Mouse (Mus musculus) MEL (cell line): ENCODE measurements at regions not wholly inside any gene's neighbourhood (a gene's known extent, or its start where the extent isn't known, plus 50 kb on each side); places are given as distances from the start of the nearest gene placed in this dataset.

Source experiments
- BHLHE40 ChIP-seq: IDR thresholded peaks from 2 replicates; pipeline ENCODE4 v1.6.1; 2012; ENCODE audit warnings: low read depth, mild to moderate bottlenecking, inconsistent platforms, low read length, improper control_type of control experiment, borderline replicate concordance
- CTCF ChIP-seq, 3 experiments: IDR thresholded peaks in 2 of 3; conservative IDR thresholded peaks in 1 of 3; 2 replicates each; pipeline ENCODE4 v1.5.1; 2011 to 2012; ENCODE audit warnings: low read length in 3 of 3, low read depth in 2 of 3, mild to moderate bottlenecking in 2 of 3, improper control_type of control experiment in 1 of 3, inconsistent platforms in 1 of 3, mixed read lengths in 1 of 3, moderate library complexity in 1 of 3; ENCODE audit not compliant: control insufficient read depth in 1 of 3, insufficient read depth in 1 of 3, poor library complexity in 1 of 3, severe bottlenecking in 1 of 3
- ELF1 ChIP-seq: IDR thresholded peaks from 2 replicates; pipeline ENCODE4 v1.6.1; 2014; ENCODE audit warnings: low read depth, mild to moderate bottlenecking, inconsistent platforms, low read length, improper control_type of control experiment, moderate library complexity
- EP300 ChIP-seq, 2 experiments: IDR thresholded peaks; 2 replicates each; pipeline ENCODE4 v1.6.1; 2011; ENCODE audit warnings: improper control_type of control experiment in 2 of 2, low read length in 2 of 2, low read depth in 1 of 2, mild to moderate bottlenecking in 1 of 2
- GABPA ChIP-seq: IDR thresholded peaks from 2 replicates; pipeline ENCODE4 v1.6.1; 2012; ENCODE audit warnings: low read depth, mild to moderate bottlenecking, inconsistent platforms, low read length, improper control_type of control experiment, moderate library complexity
- KAT2A ChIP-seq: conservative IDR thresholded peaks from 2 replicates; pipeline ENCODE4 v1.6.1; 2012; ENCODE audit warnings: low read depth, low read length, improper control_type of control experiment, inconsistent platforms
- MEF2A ChIP-seq: IDR thresholded peaks from 2 replicates; pipeline ENCODE4 v1.6.1; 2014; ENCODE audit warnings: low read depth, mild to moderate bottlenecking, inconsistent platforms, low read length, improper control_type of control experiment; ENCODE audit not compliant: poor library complexity, insufficient replicate concordance, severe bottlenecking; ENCODE audit errors: extremely low read depth
- NELFE ChIP-seq: IDR thresholded peaks from 2 replicates; pipeline ENCODE4 v1.6.1; 2011; ENCODE audit warnings: low read depth, low read length, improper control_type of control experiment
- NRF1 ChIP-seq: IDR thresholded peaks from 2 replicates; pipeline ENCODE4 v1.6.1; 2014; ENCODE audit warnings: low read depth, mild to moderate bottlenecking, inconsistent platforms, low read length, improper control_type of control experiment, moderate library complexity; ENCODE audit not compliant: poor library complexity, insufficient read depth, severe bottlenecking
- POLR2A ChIP-seq, 2 experiments: IDR thresholded peaks; 2 replicates each; pipeline ENCODE4 v1.6.1; 2011 to 2012; ENCODE audit warnings: low read length in 2 of 2, mild to moderate bottlenecking in 2 of 2, control low read depth in 1 of 2, improper control_type of control experiment in 1 of 2, low read depth in 1 of 2, moderate library complexity in 1 of 2; ENCODE audit not compliant: control insufficient read depth in 1 of 2, insufficient read depth in 1 of 2, poor library complexity in 1 of 2
- TAL1 ChIP-seq: IDR thresholded peaks from 2 replicates; pipeline ENCODE4 v1.6.1; 2012; ENCODE audit warnings: mild to moderate bottlenecking, inconsistent platforms, low read length, moderate library complexity, mixed read lengths
- TCF12 ChIP-seq: IDR thresholded peaks from 2 replicates; pipeline ENCODE4 v1.6.1; 2014; ENCODE audit warnings: low read depth, mild to moderate bottlenecking, inconsistent platforms, low read length, improper control_type of control experiment, moderate library complexity
- ZMIZ1 ChIP-seq: IDR thresholded peaks from 2 replicates; pipeline ENCODE4 v1.6.1; 2012; ENCODE audit warnings: low read depth, mild to moderate bottlenecking, inconsistent platforms, low read length, improper control_type of control experiment, moderate library complexity

DNA sequence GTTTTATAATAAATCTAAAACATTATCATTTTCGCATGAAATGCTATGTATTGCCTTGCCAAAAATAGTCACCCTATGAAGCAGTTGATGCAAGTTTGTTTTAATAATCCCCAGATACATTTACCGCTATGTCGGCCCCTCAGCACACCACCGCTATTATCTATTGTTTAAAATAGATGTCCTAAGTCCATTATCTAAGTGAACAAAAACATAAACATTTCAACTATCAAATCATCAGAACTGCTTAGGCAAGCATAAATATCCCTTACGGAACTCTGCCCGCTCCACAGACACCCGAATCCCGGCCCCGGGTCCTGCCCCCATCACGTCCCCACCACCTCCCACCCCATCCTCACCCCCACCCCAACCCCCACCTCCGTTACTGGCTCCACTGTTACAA lies 196.8 kb upstream of the Paip1 start:
- no peak for TF ChIP-seq GABPA
- TF ChIP-seq POLR2A (IDR thresholded peaks at IDR 0.05; ENCODE audit: control insufficient read depth in 1 of 2, insufficient read depth in 1 of 2, low read depth in 1 of 2, low read length in 2 of 2, poor library complexity in 1 of 2), result no peak
- no peak for TF ChIP-seq TAL1
- no peak for TF ChIP-seq CTCF (IDR thresholded peaks at IDR 0.05 in 2 of 3, conservative IDR thresholded peaks at IDR 0.05 in 1 of 3; ENCODE audit: control insufficient read depth in 1 of 3, insufficient read depth in 1 of 3, low read depth in 2 of 3, low read length in 3 of 3, poor library complexity in 1 of 3, severe bottlenecking in 1 of 3)
- TF ChIP-seq ZMIZ1, result no peak
- TF ChIP-seq NELFE, result no peak
- no peak for TF ChIP-seq ELF1
- TF ChIP-seq MEF2A, result peak; percentile 72; the same call in 1 of the 2 replicates
- TF ChIP-seq EP300 (IDR thresholded peaks at IDR 0.05; ENCODE audit: low read depth in 1 of 2, low read length in 2 of 2), result peak; percentile 17 to 62; a peak in 3 of 4 replicates
- no peak for TF ChIP-seq KAT2A
- no peak for TF ChIP-seq NRF1
- TF ChIP-seq TCF12, result peak; percentile 58; the same call in 1 of the 2 replicates
- peak; percentile 66; the same call in 1 of the 2 replicates for TF ChIP-seq BHLHE40
